Mouse (Mus musculus) embryo, embryonic 10.5 days (tissue): Measurements from ENCODE around the gene Mboat7.

Experiments used
- DNase-seq: peaks from one replicate; pipeline ENCODE4 v3.0.0-alpha.2; 2015; ENCODE audit warnings: low spot score

The Mboat7 gene

GRCm38 (mm10) chr7:3692382-3692986 lies 839 bp downstream of the Mboat7 start, which contains the start of gene Tsen34:
TSS of gene Tsen34 (plus strand) at chr7:3692863.
- peak; percentile 31 for DNase-seq

- no peak for DNase-seq
Observed at GRCm38 (mm10) chr7:3691919-3692318, 1.4 kb downstream of the Mboat7 start.

GRCm38 (mm10) chr7:3685400-3686187 lies 7.7 kb downstream of the Mboat7 start:
- DNase-seq: no peak

- no peak for DNase-seq
Observed at GRCm38 (mm10) chr7:3684698-3685097, 8.6 kb downstream of the Mboat7 start.

- no peak for DNase-seq
Observed at GRCm38 (mm10) chr7:3683908-3684550, 9.3 kb downstream of the Mboat7 start.

GRCm38 (mm10) chr7:3677342-3677741 lies 16.0 kb downstream of the Mboat7 start, which contains the start of gene Tmc4:
TSS of gene Tmc4 (minus strand) at chr7:3677553.
- DNase-seq: no peak

- DNase-seq: no peak
Observed at GRCm38 (mm10) chr7:3676371-3676770, 17.0 kb downstream of the Mboat7 start.

- DNase-seq: no peak
Observed at GRCm38 (mm10) chr7:3675228-3675548, 18.1 kb downstream of the Mboat7 start.

- DNase-seq: peak; percentile 88
Observed at GRCm38 (mm10) chr7:3674507-3675227, 18.7 kb downstream of the Mboat7 start.

GRCm38 (mm10) chr7:3666921-3667391 lies 26.4 kb downstream of the Mboat7 start:
- peak; percentile 32 for DNase-seq

GRCm38 (mm10) chr7:3665215-3666114 lies 27.9 kb downstream of the Mboat7 start, which contains the start of gene Leng1:
TSS of gene Leng1 (minus strand) at chr7:3665840.
- DNase-seq: peak; percentile 98

GRCm38 (mm10) chr7:3664524-3665214 lies 28.7 kb downstream of the Mboat7 start:
- DNase-seq: peak; percentile 55

- no peak for DNase-seq
Observed at GRCm38 (mm10) chr7:3658578-3658977, 34.7 kb downstream of the Mboat7 start.

- no peak for DNase-seq
Observed at GRCm38 (mm10) chr7:3656966-3657365, 36.4 kb downstream of the Mboat7 start.

- DNase-seq: no peak
Observed at GRCm38 (mm10) chr7:3646641-3647040, 46.7 kb downstream of the Mboat7 start.

- DNase-seq: no peak
Observed at GRCm38 (mm10) chr7:3646188-3646587, 47.1 kb downstream of the Mboat7 start.

- peak; percentile 20 for DNase-seq
Observed at GRCm38 (mm10) chr7:3645488-3646025, 47.8 kb downstream of the Mboat7 start.

- peak; percentile 99 for DNase-seq
Observed at GRCm38 (mm10) chr7:3644672-3645487, 48.4 kb downstream of the Mboat7 start, which contains the start of gene Cnot3. TSS of gene Cnot3 (plus strand) at chr7:3645268.

- no peak for DNase-seq
Observed at GRCm38 (mm10) chr7:3644348-3644671, 49.0 kb downstream of the Mboat7 start.
